Mouse (Mus musculus) retina, embryonic 14.5 days (tissue): ENCODE data around the gene Sorl1.

Experiments used
- DNase-seq: peaks from one replicate; pipeline ENCODE4 v3.0.0-alpha.2; 2015; ENCODE audit warnings: low spot score

Gene Sorl1

DNA sequence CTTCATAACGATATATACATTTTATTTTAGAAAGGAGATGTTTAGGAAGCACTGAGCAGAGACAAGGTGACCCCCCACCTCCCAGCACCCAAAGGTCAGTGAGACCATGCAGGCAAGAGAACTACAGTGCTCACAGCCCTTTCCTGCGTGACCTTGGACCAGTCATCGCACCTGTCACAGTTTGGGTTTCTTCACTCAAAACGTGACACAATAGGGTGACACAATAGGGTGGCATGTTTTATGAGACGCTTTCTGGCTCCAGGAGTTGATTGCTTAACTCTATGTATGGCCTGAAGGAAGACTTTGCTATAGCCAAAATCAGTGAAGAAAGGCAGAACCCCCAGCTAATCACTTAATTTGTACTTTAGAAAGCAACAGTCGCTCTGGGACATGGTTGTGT lies 1.7 kb downstream of the Sorl1 start:
- DNase-seq = no peak

DNA sequence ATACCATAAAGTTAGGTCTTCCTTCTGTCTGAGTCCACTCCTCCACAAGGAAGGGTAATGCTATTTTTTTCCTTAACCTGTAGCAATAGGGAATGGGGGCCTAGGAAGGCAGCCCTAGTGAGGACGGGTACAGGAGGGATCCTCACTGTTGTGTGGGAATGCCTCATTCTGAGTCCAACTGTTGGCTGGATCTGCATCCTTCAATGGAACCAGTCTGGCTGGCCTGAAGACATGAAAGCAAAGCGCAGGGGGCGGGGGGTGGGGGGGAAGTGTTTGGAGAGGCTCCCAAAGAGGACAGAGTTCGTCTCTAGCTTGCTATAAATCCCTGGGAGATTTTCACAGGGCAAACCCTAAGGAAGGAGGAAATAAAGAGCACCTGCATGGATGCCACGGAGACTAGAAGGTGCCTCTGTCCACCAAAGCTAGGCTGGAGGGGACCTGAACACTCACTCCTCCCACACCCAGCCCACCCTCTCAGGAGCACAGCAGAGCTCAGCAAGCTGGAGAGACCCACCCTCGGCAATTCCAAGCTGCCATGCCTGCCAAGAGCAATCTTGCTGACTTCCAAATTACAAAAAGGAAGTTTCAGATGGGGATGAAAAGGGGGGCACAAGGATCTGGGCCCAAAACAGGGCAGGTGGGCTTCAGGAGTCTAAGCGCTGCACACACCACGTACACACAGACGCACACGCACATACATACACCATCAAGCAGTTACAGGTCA lies 2.3 kb downstream of the Sorl1 start:
- no peak for DNase-seq

DNA sequence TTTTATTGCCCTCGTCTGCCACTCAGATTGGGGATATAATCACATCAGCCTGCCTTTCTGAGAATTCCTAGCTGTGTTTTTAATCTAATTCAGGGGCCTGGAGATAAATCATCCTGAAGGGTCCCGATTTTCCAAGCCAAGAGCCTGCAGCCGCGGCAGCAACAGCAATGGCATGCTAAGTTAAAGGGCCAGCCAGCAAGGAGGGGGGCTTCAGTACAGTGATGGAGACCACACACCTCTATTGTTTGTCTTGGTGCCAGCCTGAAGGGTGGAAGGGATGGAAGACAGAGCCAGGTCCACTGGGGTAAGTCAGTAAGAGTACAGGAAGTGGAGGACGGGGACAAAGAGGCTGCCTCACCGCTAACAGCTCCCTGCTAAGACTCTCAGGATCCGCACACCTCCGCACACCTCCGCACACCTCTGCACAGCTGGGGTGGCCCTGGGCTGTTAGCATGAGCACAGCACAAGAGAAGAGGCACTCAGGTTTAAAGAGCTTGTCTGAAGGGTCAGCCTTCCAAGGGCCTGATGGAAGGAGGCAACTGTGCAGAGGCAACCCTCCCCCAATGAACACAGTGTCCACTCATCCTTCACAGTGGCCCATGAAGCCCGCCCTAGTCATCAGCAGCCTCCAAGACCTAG lies 7.6 kb downstream of the Sorl1 start:
- DNase-seq = no peak

DNA sequence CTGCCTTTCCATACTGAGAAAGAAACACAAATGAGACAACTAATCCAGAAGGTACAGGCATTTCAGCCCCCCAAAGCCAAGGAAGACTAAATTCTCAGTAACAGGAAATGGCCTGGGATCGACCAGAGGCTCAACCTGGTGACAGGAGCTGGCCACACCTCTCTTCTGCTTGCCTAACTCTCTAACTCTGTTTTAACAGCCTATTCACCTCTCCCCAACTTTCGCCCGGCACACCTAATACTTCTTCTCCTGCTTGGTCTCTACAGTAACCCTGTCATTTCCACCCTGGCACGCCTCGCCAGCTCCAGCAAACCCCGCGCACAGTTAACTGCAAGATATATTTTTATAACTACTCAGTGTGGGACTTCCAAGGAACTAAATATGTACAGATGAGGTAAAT lies 9.0 kb downstream of the Sorl1 start:
- no peak for DNase-seq

- DNase-seq = no peak
Measured at GRCm38 (mm10) chr9:42113316-42113715, 10.8 kb downstream of the Sorl1 start.

- no peak for DNase-seq
Measured at GRCm38 (mm10) chr9:42112691-42113090, 11.4 kb downstream of the Sorl1 start.

DNA sequence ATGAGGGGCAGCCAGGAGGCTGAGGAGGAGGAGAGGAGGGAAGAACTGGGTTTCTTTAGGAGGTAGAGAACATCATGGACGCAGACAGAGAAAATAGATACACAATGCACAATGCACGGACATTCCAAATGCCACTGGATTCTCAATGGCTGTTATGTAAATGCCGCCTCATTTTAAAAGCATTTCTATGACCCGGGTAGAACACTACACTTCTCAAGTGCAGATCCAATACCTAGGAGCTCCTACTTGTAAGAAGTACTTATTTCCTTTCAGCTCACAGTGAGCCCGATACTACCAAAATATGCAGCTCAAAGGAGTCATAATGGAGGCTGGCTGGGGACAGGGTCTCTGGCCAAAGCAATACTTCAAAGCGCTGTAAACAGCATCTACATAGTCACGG lies 12.8 kb downstream of the Sorl1 start:
- DNase-seq = no peak

DNA sequence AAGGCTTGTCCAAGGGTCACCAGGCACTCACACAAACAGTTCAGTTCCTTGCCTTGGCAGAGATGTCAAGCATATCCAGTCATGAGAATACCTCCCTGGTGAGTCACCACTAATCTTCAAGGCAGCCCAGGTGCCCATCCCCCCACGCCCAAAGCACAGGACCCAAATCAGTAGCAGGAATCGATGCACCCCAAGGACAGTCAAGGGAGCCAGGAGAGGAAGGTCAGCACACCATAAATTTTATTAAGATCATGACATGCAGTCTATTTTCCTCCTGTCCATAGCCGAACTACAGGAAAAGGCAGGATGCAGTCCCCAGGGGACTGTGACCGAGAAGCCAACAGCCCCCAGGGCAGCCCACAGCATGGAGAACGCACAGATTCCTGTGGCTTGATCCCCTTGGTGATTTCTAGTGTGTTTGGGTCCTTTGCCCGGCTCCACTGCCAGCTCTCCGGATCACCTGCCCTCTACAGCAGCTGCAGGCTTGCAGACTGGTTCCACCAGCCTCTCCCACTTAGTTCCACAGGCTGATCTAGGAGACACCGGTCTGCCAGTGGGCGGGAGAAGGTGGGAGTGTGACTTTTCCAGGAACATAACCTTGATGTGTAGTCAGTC lies 14.2 kb downstream of the Sorl1 start:
- no peak for DNase-seq

DNA sequence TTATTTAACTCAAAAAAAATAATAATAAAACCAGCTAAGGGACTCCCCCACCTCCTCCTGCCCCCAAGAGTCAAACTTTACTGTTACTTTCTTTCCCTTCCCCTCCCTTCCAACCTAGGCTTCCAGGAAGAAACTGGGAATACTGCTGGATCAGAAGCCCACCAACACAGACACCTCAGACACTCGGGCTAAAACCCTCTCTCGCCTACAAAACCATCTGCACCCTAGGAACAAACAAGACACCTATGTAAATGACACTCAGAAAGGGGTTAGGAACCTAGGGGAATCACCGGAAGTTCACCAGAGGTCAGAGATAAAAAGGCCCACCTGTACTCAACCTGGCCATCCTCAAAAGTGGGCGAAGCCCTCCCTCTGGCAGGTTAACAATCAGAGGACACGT lies 15.0 kb downstream of the Sorl1 start:
- DNase-seq = no peak

GRCm38 (mm10) chr9:42108369-42108951 lies 15.6 kb downstream of the Sorl1 start:
- DNase-seq = no peak

DNA sequence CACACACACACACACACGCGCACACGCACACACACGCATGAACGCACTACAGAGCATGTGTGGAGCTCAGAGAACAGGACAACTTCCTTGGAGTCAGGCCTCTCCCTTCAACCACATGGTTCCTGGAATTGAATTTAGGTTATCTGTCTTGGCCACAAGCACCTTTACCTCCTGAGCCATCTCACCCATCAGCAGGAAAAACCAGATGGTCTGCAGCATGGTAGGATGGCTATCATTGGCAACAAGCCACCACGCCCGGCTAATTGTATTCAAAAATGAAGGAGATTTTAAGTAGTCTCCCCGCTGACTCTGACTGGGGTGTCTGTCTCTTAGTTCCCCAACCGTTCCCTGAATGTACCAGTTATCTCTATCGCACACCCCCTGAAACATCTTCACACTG lies 17.0 kb downstream of the Sorl1 start:
- DNase-seq = no peak

- DNase-seq = no peak
Measured at GRCm38 (mm10) chr9:42106305-42106704, 17.8 kb downstream of the Sorl1 start.

GRCm38 (mm10) chr9:42103546-42103945 lies 20.6 kb downstream of the Sorl1 start:
- no peak for DNase-seq

DNA sequence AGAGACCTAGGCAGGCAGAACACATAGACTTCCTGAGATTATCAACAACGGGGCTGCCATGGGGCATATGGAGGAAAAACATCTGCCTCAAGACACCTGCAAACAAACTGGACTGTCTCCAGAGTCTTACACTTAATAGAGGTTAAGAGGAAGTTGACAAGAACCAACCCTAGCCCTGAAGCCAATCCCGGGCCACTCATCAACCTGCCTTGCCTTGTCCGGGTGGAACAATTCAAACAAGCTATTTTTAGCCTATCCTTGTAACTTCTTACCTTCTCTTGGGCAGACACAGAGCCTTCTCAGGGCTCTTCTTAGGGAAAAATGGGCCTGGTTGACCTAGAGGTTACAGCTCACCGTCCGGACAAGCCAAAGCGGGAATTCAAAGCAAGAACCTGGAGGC lies 22.1 kb downstream of the Sorl1 start:
- DNase-seq = no peak

DNA sequence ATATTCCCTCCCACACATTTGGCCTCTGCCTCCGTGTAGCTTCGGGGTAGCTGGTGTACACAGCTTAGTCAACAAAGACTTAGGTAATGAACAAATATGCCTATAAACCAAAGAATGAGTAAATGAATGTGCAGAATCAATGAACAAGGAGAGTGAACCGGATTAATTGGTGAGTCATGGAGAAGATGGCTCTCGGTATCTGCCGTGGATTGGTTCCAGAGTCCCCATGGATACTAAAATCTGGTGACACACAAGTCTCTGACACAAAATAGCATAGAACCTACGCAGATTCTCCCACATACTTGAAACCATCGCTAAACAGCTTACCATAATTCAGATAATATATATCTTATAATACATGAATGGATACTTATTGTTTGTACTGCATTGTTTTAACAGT lies 22.8 kb downstream of the Sorl1 start:
- DNase-seq = no peak

DNA sequence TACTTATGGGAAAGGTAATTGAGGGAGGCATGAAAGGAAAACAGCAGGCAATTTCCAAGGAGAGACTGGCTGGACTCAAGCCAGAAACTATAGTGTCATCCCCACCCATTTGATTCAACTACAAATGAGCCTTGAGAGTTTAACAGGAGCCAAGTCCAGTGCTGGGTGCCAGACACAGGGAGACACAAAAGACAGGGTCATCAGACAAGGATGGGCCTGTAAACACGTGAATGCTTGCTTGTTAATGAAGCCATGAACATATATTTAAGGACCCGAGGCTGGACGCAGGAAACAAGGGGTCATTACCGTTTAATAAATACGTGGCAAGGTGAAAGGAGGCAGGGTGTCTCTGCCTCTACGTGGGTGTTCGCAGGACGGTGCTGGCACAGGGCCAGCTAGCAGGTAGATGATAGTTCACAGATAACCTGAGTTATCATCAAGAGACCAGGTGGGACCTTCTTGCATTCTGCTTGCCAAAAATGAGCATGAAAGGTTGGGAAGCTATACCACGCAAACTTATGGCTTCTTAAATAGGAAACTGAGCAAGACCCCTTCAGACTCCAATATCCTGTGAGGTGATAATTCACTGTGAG lies 23.4 kb downstream of the Sorl1 start:
- DNase-seq = no peak

DNA sequence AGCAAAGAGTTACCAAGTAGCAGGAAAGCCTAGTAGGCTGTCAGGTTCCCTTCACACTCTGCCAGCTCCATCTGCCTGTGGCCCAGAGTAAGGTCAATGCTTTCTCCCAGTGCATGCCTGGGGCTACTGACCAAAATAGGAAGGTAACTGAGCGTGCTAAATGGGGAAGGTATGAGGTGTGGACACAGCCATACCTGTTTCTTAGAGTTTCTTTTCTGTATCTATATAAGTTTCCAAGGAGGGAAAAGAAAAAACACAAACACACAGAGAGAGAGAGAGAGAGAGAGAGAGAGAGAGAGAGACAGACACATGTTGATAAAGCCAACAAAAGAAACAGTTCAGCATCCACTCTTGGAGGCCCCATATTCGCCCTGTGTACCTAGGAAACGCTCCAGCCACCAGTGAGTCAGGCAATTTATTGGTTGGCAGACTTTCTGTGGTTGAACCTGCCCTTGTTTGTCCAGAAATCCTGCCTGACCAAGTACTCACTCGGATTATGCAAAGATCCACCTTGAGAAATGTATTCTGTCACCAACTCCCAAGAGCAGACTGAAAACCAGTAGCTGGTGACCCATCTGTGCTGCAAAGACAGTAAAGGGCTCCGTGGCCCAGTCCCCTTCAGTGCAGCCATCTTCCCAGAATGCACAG lies 25.5 kb downstream of the Sorl1 start:
- DNase-seq = no peak

- DNase-seq = no peak
Measured at GRCm38 (mm10) chr9:42097731-42098473, 26.2 kb downstream of the Sorl1 start.

DNA sequence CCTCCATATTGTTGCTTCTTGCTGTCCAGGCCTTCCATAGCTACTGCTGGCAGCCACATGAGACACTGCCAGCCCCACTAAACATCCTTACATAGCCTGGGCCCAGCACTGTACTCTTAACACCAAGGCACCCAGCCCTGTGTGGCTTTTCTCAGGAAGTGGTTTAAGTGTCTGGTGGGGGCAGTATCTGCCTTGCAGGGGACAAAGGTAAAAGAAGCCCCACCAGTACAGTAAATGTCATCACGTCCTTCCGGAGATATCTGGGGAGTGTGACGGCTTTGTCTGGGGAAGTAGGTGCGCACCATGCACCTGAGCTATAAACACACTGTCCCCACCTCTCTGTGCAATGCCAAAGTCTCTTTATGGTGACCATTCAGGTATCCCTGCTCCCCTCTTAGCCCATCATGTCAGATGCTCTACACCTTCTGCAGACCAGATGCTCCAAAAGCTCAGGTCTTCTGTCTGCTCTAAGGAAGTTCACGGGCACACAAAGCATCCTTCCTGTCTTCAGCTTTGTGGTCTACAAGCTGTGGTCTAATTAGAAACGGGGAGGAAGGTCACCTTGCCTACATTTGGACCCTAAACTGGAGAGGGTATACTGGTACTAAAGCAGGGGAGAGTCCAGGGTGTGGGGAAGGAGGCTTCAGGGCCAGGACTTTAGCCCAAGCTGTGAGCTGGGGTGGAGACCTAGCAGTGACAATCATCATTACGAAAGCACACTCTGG lies 26.9 kb downstream of the Sorl1 start:
- DNase-seq = no peak

GRCm38 (mm10) chr9:42094752-42095151 lies 29.3 kb downstream of the Sorl1 start:
- no peak for DNase-seq

DNA sequence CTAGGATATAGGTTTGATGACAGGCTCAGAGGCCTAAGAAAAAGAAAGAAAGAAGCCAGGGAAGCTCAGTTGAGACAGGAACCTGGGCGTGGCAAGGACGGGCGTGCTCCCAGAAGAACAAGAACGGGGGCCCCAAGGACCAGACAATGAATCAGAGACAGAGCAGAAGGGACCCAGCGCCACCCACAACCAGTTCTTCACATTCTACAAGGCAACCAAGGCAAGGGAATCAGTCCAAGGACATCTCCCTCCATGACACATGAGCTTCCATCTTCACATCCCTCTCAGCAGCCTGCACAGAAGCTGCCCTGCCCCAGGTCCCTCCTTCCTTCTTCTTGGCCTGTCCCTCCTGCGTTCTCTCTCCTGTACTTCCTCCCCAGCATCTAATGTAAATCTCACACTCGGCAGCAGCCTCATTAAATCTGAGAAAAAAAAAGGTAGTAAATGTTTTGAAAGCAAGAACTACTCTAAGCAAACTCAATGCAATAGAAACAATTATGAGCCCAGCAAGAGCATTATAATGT lies 30.0 kb downstream of the Sorl1 start:
- no peak for DNase-seq
